10 mouse cellular contexts compared by ENCODE assay signal in the genomic region with DNA sequence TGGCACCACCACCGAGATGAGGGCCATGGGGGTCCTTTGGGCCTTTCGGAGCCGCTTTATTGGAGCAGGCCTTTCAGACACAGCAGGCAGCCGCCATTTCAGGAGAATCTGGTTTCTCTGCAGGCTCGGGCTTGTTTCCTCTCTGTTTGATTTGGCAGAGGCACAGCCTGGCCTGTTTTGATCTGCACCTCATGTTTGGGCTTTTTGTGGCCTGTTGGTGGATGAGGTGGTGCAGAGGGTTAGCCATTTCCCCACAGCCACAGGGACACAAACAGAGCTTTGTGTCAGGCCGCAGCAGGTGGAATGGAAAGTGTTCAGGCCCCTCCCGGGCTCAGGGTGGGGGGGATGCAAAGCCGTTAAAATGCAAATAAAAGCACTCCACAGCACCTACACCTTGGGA. TPM values are rescaled to one million over a fixed set of nuclear protein-coding genes. Genes with fewer than 3 reads are reported as not detected.
DNase-seq lines count a peak whose midpoint lies in the region; ATAC-seq and TF ChIP-seq lines count a peak whose summit lies in the region.
"Had no signal": no experiment of that assay in that cellular context is flagged by ENCODE, and none has a peak within 500 bp of the region (broad histone marks: within the 10 kb centered on the region; RNA-seq: fewer than 3 reads in every experiment).

No protein-coding gene starts in this region.

- H3K9me3 ChIP-seq in ES-Bruce4 (replicated peaks; ENCODE audit: control insufficient read depth, insufficient read depth, low read length, poor library complexity, severe bottlenecking), result no peaks in the 10 kb centered on the region
- H3K9me3 ChIP-seq in forebrain, embryonic 15.5 days, result no peaks in the 10 kb centered on the region
- no peaks in the 10 kb centered on the region for H3K9me3 ChIP-seq in limb, embryonic 14.5 days (ENCODE audit: control insufficient read depth, low read length)
- H3K9me3 ChIP-seq: lung, embryonic 15.5 days had no signal

- H3K36me3 ChIP-seq in ES-Bruce4 (ENCODE audit: control insufficient read depth, insufficient read depth, low read length, poor library complexity, severe bottlenecking), result no peaks in the 10 kb centered on the region
- H3K36me3 ChIP-seq in forebrain, embryonic 15.5 days, result no peaks in the 10 kb centered on the region
- no peaks in the 10 kb centered on the region for H3K36me3 ChIP-seq in limb, embryonic 14.5 days (ENCODE audit: control insufficient read depth, insufficient read depth, low read length)
- H3K36me3 ChIP-seq: lung, embryonic 15.5 days had no signal

- no peaks in the 10 kb centered on the region for H3K27me3 ChIP-seq in ES-Bruce4 (ENCODE audit: control insufficient read depth, insufficient read depth, low read length, poor library complexity, severe bottlenecking)
- H3K27me3 ChIP-seq in forebrain, embryonic 15.5 days, result no peaks in the 10 kb centered on the region
- no peaks in the 10 kb centered on the region for H3K27me3 ChIP-seq in limb, embryonic 14.5 days (ENCODE audit: control insufficient read depth, insufficient read depth, low read length)
- H3K27me3 ChIP-seq: lung, embryonic 15.5 days had no signal

- peak; percentile 22 for DNase-seq in cerebellum, adult 9-10 months
- no peak for DNase-seq in cerebellum, adult 11 months
- peak; percentile 61 for DNase-seq in limb, embryonic 14.5 days (ENCODE audit: low spot score)
- DNase-seq in frontal cortex, postnatal 25 days (ENCODE audit: low spot score in 2 of 2), result no peak
- no peak for DNase-seq in gastrocnemius, postnatal 4 days (ENCODE audit: low spot score in 2 of 2)
- DNase-seq: gastrocnemius, adult 2 months had no signal

- no peak overlapping the region; the same call in 1 of the 2 replicates for H3K4me3 ChIP-seq in ES-Bruce4 (ENCODE audit: low read depth, low read length)
- H3K4me3 ChIP-seq in forebrain, embryonic 15.5 days, result no peak overlapping the region
- no peak overlapping the region for H3K4me3 ChIP-seq in limb, embryonic 14.5 days (replicated peaks; ENCODE audit: low read length)
- H3K4me3 ChIP-seq: gastrocnemius, adult 2 months; lung, embryonic 15.5 days had no signal

- H3K27ac ChIP-seq in ES-Bruce4 (ENCODE audit: insufficient read depth, low read length), result peak overlapping the region; percentile 35; the same call in 1 of the 2 replicates
- H3K27ac ChIP-seq in forebrain, embryonic 15.5 days (replicated peaks), result peak overlapping the region; percentile 1; the same call in 1 of the 2 replicates
- H3K27ac ChIP-seq in limb, embryonic 14.5 days (replicated peaks; ENCODE audit: low read depth, low read length), result peak overlapping the region; percentile 84
- H3K27ac ChIP-seq: gastrocnemius, adult 2 months; lung, embryonic 15.5 days had no signal

- TF ChIP-seq EP300 in ES-Bruce4 (IDR thresholded peaks at IDR 0.05; ENCODE audit: insufficient read depth, low read depth, low read length), result peak; percentile 94

- WGBS in forebrain, embryonic 15.5 days, result 20% methylated on average over 8 of the region's 8 CpGs
- 17% methylated on average over 8 of the region's 8 CpGs for WGBS in limb, embryonic 14.5 days

- H3K4me1 ChIP-seq in ES-Bruce4 (ENCODE audit: control insufficient read depth, insufficient read depth, low read length), result peaks cover 14% of the 10 kb centered on the region
- peaks cover 26% of the 10 kb centered on the region for H3K4me1 ChIP-seq in forebrain, embryonic 15.5 days
- H3K4me1 ChIP-seq in limb, embryonic 14.5 days (ENCODE audit: control insufficient read depth, insufficient read depth, low read length), result peaks cover 47% of the 10 kb centered on the region

- no peak for TF ChIP-seq CTCF in ES-Bruce4 (IDR thresholded peaks at IDR 0.05; ENCODE audit: low read depth, low read length)

- TF ChIP-seq POLR2A in ES-Bruce4 (IDR thresholded peaks at IDR 0.05; ENCODE audit: insufficient read depth, low read length), result no peak
- TF ChIP-seq POLR2A in limb, embryonic 14.5 days (IDR thresholded peaks at IDR 0.05; ENCODE audit: borderline replicate concordance, extremely low read depth, insufficient read depth, insufficient read length), result no peak

- no peak overlapping the region for H3K4me2 ChIP-seq in forebrain, embryonic 15.5 days (replicated peaks)
- 0 out of 2 replicates have a peak overlapping the region, but pooled peaks have one; percentile 2 for H3K4me2 ChIP-seq in limb, embryonic 14.5 days (replicated peaks; ENCODE audit: low read depth, low read length, severe bottlenecking)
- H3K4me2 ChIP-seq: lung, embryonic 15.5 days had no signal

- H3K9ac ChIP-seq in ES-Bruce4 (ENCODE audit: low read depth, poor library complexity, severe bottlenecking), result peak overlapping the region; percentile 19; the same call in 1 of the 2 replicates
- no peak overlapping the region for H3K9ac ChIP-seq in forebrain, embryonic 15.5 days (replicated peaks)
- H3K9ac ChIP-seq in limb, embryonic 14.5 days (ENCODE audit: low read depth, low read length, severe bottlenecking), result no peak overlapping the region
- H3K9ac ChIP-seq: lung, embryonic 15.5 days had no signal

- ATAC-seq in forebrain, embryonic 15.5 days (replicated peaks), result 0 out of 2 replicates have a peak, but pooled peaks have one; percentile 20
- peak; percentile 64 for ATAC-seq in limb, embryonic 14.5 days (ENCODE audit: low FRiP score, low read depth)
- ATAC-seq in inflammation-experienced regulatory T-cells, adult 6 months, result no peak

RNA-seq across cellular contexts. Expression of gene Clmn, which starts 36.4 kb away (rescaled TPM):
- 11.0 and 14.8 TPM in 2 replicates for polyA plus RNA-seq in ES-Bruce4 (2011; ENCODE audit: insufficient read depth, insufficient read length, low read depth, missing spikeins)
- 1.0 and 1.2 TPM in 2 replicates for polyA plus RNA-seq in forebrain, embryonic 15.5 days (2015; fragmentation: Nextera tagmentation; extraction: Ambion mirVana)
- 8.1 and 9.0 TPM in 2 replicates for polyA plus RNA-seq in limb, embryonic 14.5 days (2012; rRNA removed)
- 2.9 and 3.9 TPM in 2 replicates for polyA plus RNA-seq in limb, embryonic 14.5 days (2014; fragmentation: Nextera tagmentation; extraction: Ambion mirVana)
- polyA plus RNA-seq in inflammation-experienced regulatory T-cells, adult 6 months (2017; shearing (Covaris generic)), result under 1 TPM in 2 of 3 experiments, not detected in 1; 0.04 to 0.19 TPM
- 1 to 10 TPM; 6.2 TPM for total RNA-seq in gastrocnemius, postnatal 4 days (2021)

Comparison
In these comparisons a context has a peak if more than half of its experiments do, and no peak if none do; other contexts are left out.
1. DNase-seq: peak in cerebellum, adult 9-10 months (single experiment) and limb, embryonic 14.5 days (single experiment); none in cerebellum, adult 11 months (single experiment), frontal cortex, postnatal 25 days (0 of 2) and gastrocnemius, postnatal 4 days (0 of 2).
2. H3K27ac ChIP-seq: peak in every context shown above with its lines; median percentile 84 in limb, embryonic 14.5 days; 35 in ES-Bruce4; 1 in forebrain, embryonic 15.5 days.